Mouse (Mus musculus) cortical plate, adult 2 months (tissue): ENCODE data around the gene Crybb3. TPM values are rescaled to one million over a fixed set of nuclear protein-coding genes. Genes with fewer than 3 reads are reported as not detected.
A peak's percentile ranks its signal among the peaks of the same experiment; 100 is the strongest.
"Not testable (repeated sequence)": the region's sequence is repeated elsewhere in the genome, so short reads cannot be mapped to it uniquely, and the experiment has no call there.

Source experiments
- H3K27ac ChIP-seq: fragments of 200-500 bp; 2 replicates; pipeline ENCODE4 v1.5.1; 2012; ENCODE audit warnings: low read length, control low read depth, inconsistent platforms; ENCODE audit not compliant: insufficient read depth
- H3K4me1 ChIP-seq: fragments of 200-500 bp; 2 replicates; pipeline ENCODE4 v1.6.1; 2011; ENCODE audit warnings: low read length; ENCODE audit not compliant: control insufficient read depth, insufficient read depth
- H3K4me3 ChIP-seq: fragments of 200-500 bp; 2 replicates; pipeline ENCODE4 v1.5.1; 2011; ENCODE audit warnings: mild to moderate bottlenecking, low read length, control low read depth; ENCODE audit not compliant: insufficient read depth
- CTCF ChIP-seq: fragments of 200-500 bp; IDR thresholded peaks from 2 replicates; pipeline ENCODE4 v1.5.1; 2011; ENCODE audit warnings: mild to moderate bottlenecking, control low read depth, low read length; ENCODE audit not compliant: insufficient read depth; ENCODE audit errors: extremely low read depth
- POLR2A ChIP-seq: fragments of 200-500 bp; IDR thresholded peaks from 2 replicates; pipeline ENCODE4 v1.6.1; 2011; ENCODE audit warnings: mild to moderate bottlenecking, low read length, control low read depth; ENCODE audit not compliant: insufficient read depth; ENCODE audit errors: extremely low read depth
- polyA plus RNA-seq: library from polyadenylated mRNA; depleted of rRNA; stranded (reverse); fragments of >200 nt; gene quantifications from 2 replicates; pipeline ENCODE4 v1.2.3, GENCODE M21; 2012

The Crybb3 gene
- polyA plus RNA-seq, 1 experiment = 4.6 TPM

- H3K4me1 ChIP-seq = peaks cover 21% of the 10 kb centered on the region
- no peak overlapping the region for H3K27ac ChIP-seq
- no peak overlapping the region for H3K4me3 ChIP-seq
- TF ChIP-seq POLR2A = no peak
Observed at GRCm38 (mm10) chr5:113118695-113119094, 37.3 kb upstream of the Crybb3 start.

- H3K4me1 ChIP-seq = peaks cover 25% of the 10 kb centered on the region
- no peak overlapping the region for H3K27ac ChIP-seq
- TF ChIP-seq CTCF = no peak
- no peak for TF ChIP-seq POLR2A
- no peak overlapping the region for H3K4me3 ChIP-seq
Observed at GRCm38 (mm10) chr5:113117361-113117760, 36.0 kb upstream of the Crybb3 start.

GRCm38 (mm10) chr5:113115896-113116295 is 34.5 kb upstream of the Crybb3 start:
- H3K4me3 ChIP-seq = no peak overlapping the region
- TF ChIP-seq CTCF = no peak
- TF ChIP-seq POLR2A = no peak
- H3K27ac ChIP-seq = no peak overlapping the region
- peaks cover 27% of the 10 kb centered on the region for H3K4me1 ChIP-seq

GRCm38 (mm10) chr5:113114264-113115225 is 33.2 kb upstream of the Crybb3 start:
- peak overlapping the region; percentile 90 for H3K27ac ChIP-seq

GRCm38 (mm10) chr5:113113120-113113519 is 31.7 kb upstream of the Crybb3 start:
- no peak overlapping the region for H3K27ac ChIP-seq

More at GRCm38 (mm10) chr5:113114264-113115225, 33.2 kb upstream of the Crybb3 start:
- H3K4me3 ChIP-seq = no peak overlapping the region
- peaks cover 23% of the 10 kb centered on the region for H3K4me1 ChIP-seq
- TF ChIP-seq CTCF (no peak), POLR2A (no peak)

GRCm38 (mm10) chr5:113111336-113111735 is 30.0 kb upstream of the Crybb3 start:
- Histone ChIP-seq H3K27ac (0 out of 2 replicates have a peak overlapping the region, but pooled peaks have one; percentile 39), H3K4me1 (peaks cover 21% of the 10 kb centered on the region), H3K4me3 (no peak overlapping the region)
- TF ChIP-seq POLR2A = no peak
- TF ChIP-seq CTCF = no peak

More at GRCm38 (mm10) chr5:113113120-113113519, 31.7 kb upstream of the Crybb3 start:
- Histone ChIP-seq H3K4me3 (no peak overlapping the region), H3K4me1 (peaks cover 20% of the 10 kb centered on the region)
- TF ChIP-seq CTCF = no peak
- TF ChIP-seq POLR2A = no peak

- no peak overlapping the region for H3K4me3 ChIP-seq
- H3K4me1 ChIP-seq = peaks cover 20% of the 10 kb centered on the region
- TF ChIP-seq POLR2A (no peak), CTCF (no peak)
- H3K27ac ChIP-seq = no peak overlapping the region; the same call in 1 of the 2 replicates
Observed at GRCm38 (mm10) chr5:113110929-113111328, 29.5 kb upstream of the Crybb3 start.

GRCm38 (mm10) chr5:113109651-113110050 is 28.3 kb upstream of the Crybb3 start:
- not testable (repeated sequence) for H3K27ac ChIP-seq, H3K4me3 ChIP-seq
- H3K4me1 ChIP-seq = peaks cover 21% of the 10 kb centered on the region
- peak; percentile 28; the same call in 1 of the 2 replicates for TF ChIP-seq CTCF

GRCm38 (mm10) chr5:113108165-113108764 is 26.9 kb upstream of the Crybb3 start:
- Histone ChIP-seq H3K4me3 (no peak overlapping the region), H3K4me1 (peaks cover 14% of the 10 kb centered on the region), H3K27ac (no peak overlapping the region)
- no peak for TF ChIP-seq POLR2A
- no peak for TF ChIP-seq CTCF

GRCm38 (mm10) chr5:113107709-113108108 is 26.3 kb upstream of the Crybb3 start:
- Histone ChIP-seq H3K4me3 (no peak overlapping the region), H3K4me1 (peaks cover 16% of the 10 kb centered on the region), H3K27ac (no peak overlapping the region)
- no peak for TF ChIP-seq POLR2A
- no peak for TF ChIP-seq CTCF
